Mouse (Mus musculus) MEL (cell line): ENCODE data around the gene Fam136a.

Source experiments
- CTCF ChIP-seq, 3 experiments: IDR thresholded peaks in 2 of 3; conservative IDR thresholded peaks in 1 of 3; 2 replicates each; pipeline ENCODE4 v1.5.1; 2011 to 2012; ENCODE audit warnings: low read length in 3 of 3, low read depth in 2 of 3, mild to moderate bottlenecking in 2 of 3, improper control_type of control experiment in 1 of 3, inconsistent platforms in 1 of 3, mixed read lengths in 1 of 3, moderate library complexity in 1 of 3; ENCODE audit not compliant: control insufficient read depth in 1 of 3, insufficient read depth in 1 of 3, poor library complexity in 1 of 3, severe bottlenecking in 1 of 3
- HCFC1 ChIP-seq: IDR thresholded peaks from 2 replicates; pipeline ENCODE4 v1.6.1; 2012; ENCODE audit warnings: low read depth, mild to moderate bottlenecking, inconsistent platforms, low read length, improper control_type of control experiment, moderate library complexity
- POLR2A ChIP-seq, 2 experiments: IDR thresholded peaks; 2 replicates each; pipeline ENCODE4 v1.6.1; 2011 to 2012; ENCODE audit warnings: low read length in 2 of 2, mild to moderate bottlenecking in 2 of 2, control low read depth in 1 of 2, improper control_type of control experiment in 1 of 2, low read depth in 1 of 2, moderate library complexity in 1 of 2; ENCODE audit not compliant: control insufficient read depth in 1 of 2, insufficient read depth in 1 of 2, poor library complexity in 1 of 2
- TAL1 ChIP-seq: IDR thresholded peaks from 2 replicates; pipeline ENCODE4 v1.6.1; 2012; ENCODE audit warnings: mild to moderate bottlenecking, inconsistent platforms, low read length, moderate library complexity, mixed read lengths
- USF1 ChIP-seq: IDR thresholded peaks from 2 replicates; pipeline ENCODE4 v1.6.1; 2014; ENCODE audit warnings: low read depth, mild to moderate bottlenecking, inconsistent platforms, low read length, improper control_type of control experiment, moderate library complexity

DNA sequence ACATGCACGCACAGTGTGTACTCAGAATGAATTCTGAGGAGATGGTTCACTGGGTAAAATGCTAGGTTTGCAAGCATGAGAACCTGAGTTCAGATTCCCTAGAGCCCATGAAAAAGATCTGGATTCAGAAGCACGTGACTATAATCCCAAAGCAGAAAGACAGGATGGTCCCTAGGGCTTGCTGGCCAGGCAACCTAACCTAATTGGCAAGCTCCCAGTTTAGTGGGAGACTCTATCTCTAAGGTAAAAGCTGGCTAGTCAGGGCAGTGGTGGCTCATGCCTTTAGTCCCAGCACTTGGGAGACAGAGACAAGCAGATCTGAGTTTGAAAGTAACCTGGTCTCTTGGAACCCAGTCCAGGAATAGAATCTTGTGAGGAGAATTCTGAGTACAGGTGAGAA is 33.5 kb downstream of the Fam136a start:
- TF ChIP-seq CTCF (IDR thresholded peaks at IDR 0.05 in 2 of 3, conservative IDR thresholded peaks at IDR 0.05 in 1 of 3; ENCODE audit: control insufficient read depth in 1 of 3, insufficient read depth in 1 of 3, low read depth in 2 of 3, low read length in 3 of 3, poor library complexity in 1 of 3, severe bottlenecking in 1 of 3) = no peak
- no peak for TF ChIP-seq POLR2A (IDR thresholded peaks at IDR 0.05; ENCODE audit: control insufficient read depth in 1 of 2, insufficient read depth in 1 of 2, low read depth in 1 of 2, low read length in 2 of 2, poor library complexity in 1 of 2)
- no peak for TF ChIP-seq HCFC1
- TF ChIP-seq TAL1 = no peak
- TF ChIP-seq USF1 = no peak
